Mouse (Mus musculus): ENCODE results near the gene Ctcf.

- TF ChIP-seq CTCF (IDR thresholded peaks at IDR 0.05; ENCODE audit: low read depth, low read length): no peak
- TF ChIP-seq EP300 (IDR thresholded peaks at IDR 0.05; ENCODE audit: insufficient read depth, low read depth, low read length): no peak
- TF ChIP-seq POLR2A (IDR thresholded peaks at IDR 0.05; ENCODE audit: insufficient read depth, low read length): no peak
Observed at GRCm38 (mm10) chr8:105618279-105618634, 18.1 kb upstream of the Ctcf start.
